Mouse (Mus musculus) spleen, adult 2 months (tissue): ENCODE data around the gene Prtn3. TPM values are rescaled to one million over a fixed set of nuclear protein-coding genes. Genes with fewer than 3 reads are reported as not detected.
"Not testable (repeated sequence)": the region's sequence is repeated elsewhere in the genome, so short reads cannot be mapped to it uniquely, and the experiment has no call there.

Source experiments
- DNase-seq, 2 experiments: peaks; one replicate each; pipeline versions ENCODE4 v3.0.0 to v3.0.0-alpha.2; 2012 to 2021; ENCODE audit warnings: low spot score in 2 of 2, low read depth in 1 of 2
- H3K27ac ChIP-seq: fragments of 200-500 bp; 2 replicates; pipeline ENCODE4 v1.5.1; 2012; ENCODE audit warnings: low read length, inconsistent platforms; ENCODE audit not compliant: insufficient read depth
- H3K27me3 ChIP-seq: fragments of 200-500 bp; 2 replicates; pipeline ENCODE4 v1.6.1; 2012; ENCODE audit warnings: mild to moderate bottlenecking, moderate library complexity, low read length, inconsistent platforms; ENCODE audit not compliant: control insufficient read depth, insufficient read depth
- H3K36me3 ChIP-seq: fragments of 200-500 bp; 2 replicates; pipeline ENCODE4 v1.6.1; 2012; ENCODE audit warnings: mild to moderate bottlenecking, low read length, inconsistent platforms; ENCODE audit not compliant: control insufficient read depth, insufficient read depth
- H3K4me1 ChIP-seq: fragments of 200-500 bp; 2 replicates; pipeline ENCODE4 v1.6.1; 2011; ENCODE audit warnings: inconsistent platforms; ENCODE audit not compliant: control insufficient read depth, insufficient read depth, insufficient read length
- H3K4me3 ChIP-seq: fragments of 200-500 bp; 2 replicates; pipeline ENCODE4 v1.5.1; 2011; ENCODE audit warnings: mild to moderate bottlenecking, inconsistent platforms; ENCODE audit not compliant: insufficient read depth, insufficient read length; ENCODE audit errors: extremely low read depth
- CTCF ChIP-seq: fragments of 200-500 bp; IDR thresholded peaks from 2 replicates; pipeline ENCODE4 v1.5.1; 2011; ENCODE audit warnings: mild to moderate bottlenecking, inconsistent platforms; ENCODE audit not compliant: insufficient read depth, insufficient read length, insufficient replicate concordance; ENCODE audit errors: extremely low read depth
- POLR2A ChIP-seq: fragments of 200-500 bp; IDR thresholded peaks from 2 replicates; pipeline ENCODE4 v1.6.1; 2011; ENCODE audit warnings: low read depth, low read length, inconsistent platforms
- WGBS: fragments of 180-500 bp; shearing (Covaris S2); methylation state at CpG from one replicate; pipeline ENCODE4 v1.1.7; 2018; 5-methylcytosine and 5-hydroxymethylcytosine counted together
- polyA plus RNA-seq: library from polyadenylated mRNA; depleted of rRNA; stranded (reverse); fragments of >200 nt; gene quantifications from 2 replicates; pipeline ENCODE4 v1.2.3, GENCODE M21; 2012

Gene Prtn3
- polyA plus RNA-seq, 1 experiment, result 25.6 TPM

GRCm38 (mm10) chr10:79877757-79878156, 3.5 kb downstream of the Prtn3 start:
- Histone ChIP-seq H3K4me3 (peak overlapping the region; percentile 27), H3K27me3 (peaks cover 10% of the 10 kb centered on the region), H3K4me1 (peaks cover 32% of the 10 kb centered on the region), H3K36me3 (no peaks in the 10 kb centered on the region), H3K27ac (no peak overlapping the region)
- WGBS, result 2% methylated on average over 12 of the region's 12 CpGs
- no peak for DNase-seq
- TF ChIP-seq POLR2A (no peak), CTCF (no peak)

GRCm38 (mm10) chr10:79879527-79879926, 5.3 kb downstream of the Prtn3 start:
- H3K4me1 ChIP-seq, result peaks cover 23% of the 10 kb centered on the region
- no peak overlapping the region for H3K4me3 ChIP-seq
- H3K36me3 ChIP-seq, result no peaks in the 10 kb centered on the region
- 17% methylated on average over 3 of the region's 3 CpGs for WGBS
- no peak for DNase-seq
- TF ChIP-seq POLR2A, result no peak
- TF ChIP-seq CTCF, result no peak
- no peak overlapping the region for H3K27ac ChIP-seq
- H3K27me3 ChIP-seq, result 0 out of 2 replicates have a peak, but pooled peaks cover 2% of the 10 kb centered on the region

GRCm38 (mm10) chr10:79880721-79881120, 6.4 kb downstream of the Prtn3 start:
- no peak for DNase-seq
- Histone ChIP-seq H3K4me1 (peaks cover 22% of the 10 kb centered on the region), H3K27ac (no peak overlapping the region), H3K4me3 (no peak overlapping the region), H3K36me3 (no peaks in the 10 kb centered on the region), H3K27me3 (0 out of 2 replicates have a peak, but pooled peaks cover 2% of the 10 kb centered on the region)
- 9% methylated on average over 9 of the region's 9 CpGs for WGBS
- TF ChIP-seq POLR2A (no peak), CTCF (no peak)

- no peak overlapping the region for H3K27ac ChIP-seq
- peaks cover 19% of the 10 kb centered on the region for H3K4me1 ChIP-seq
- H3K27me3 ChIP-seq, result 0 out of 2 replicates have a peak, but pooled peaks cover 2% of the 10 kb centered on the region
- TF ChIP-seq CTCF, result no peak
- TF ChIP-seq POLR2A, result no peak
- WGBS, result 6% methylated on average over 22 of the region's 22 CpGs
- H3K36me3 ChIP-seq, result no peaks in the 10 kb centered on the region
- H3K4me3 ChIP-seq, result 0 out of 2 replicates have a peak overlapping the region, but pooled peaks have one; percentile 4
- no peak for DNase-seq
Observed at GRCm38 (mm10) chr10:79881981-79882380, 7.7 kb downstream of the Prtn3 start.

GRCm38 (mm10) chr10:79883297-79884084, 9.2 kb downstream of the Prtn3 start:
- Histone ChIP-seq H3K27me3 (0 out of 2 replicates have a peak, but pooled peaks cover 2% of the 10 kb centered on the region), H3K36me3 (no peaks in the 10 kb centered on the region), H3K4me1 (peaks cover 10% of the 10 kb centered on the region), H3K4me3 (no peak overlapping the region), H3K27ac (no peak overlapping the region)
- peak; percentile 49 to 69 for DNase-seq
- 24% methylated on average over 22 of the region's 22 CpGs for WGBS
- TF ChIP-seq POLR2A (no peak), CTCF (peak; percentile 80; the same call in 1 of the 2 replicates)

GRCm38 (mm10) chr10:79884446-79884845, 10.2 kb downstream of the Prtn3 start:
- WGBS, result 18% methylated on average over 4 of the region's 4 CpGs
- TF ChIP-seq POLR2A (no peak), CTCF (no peak)
- peaks cover 10% of the 10 kb centered on the region for H3K4me1 ChIP-seq
- H3K27ac ChIP-seq, result no peak overlapping the region
- 0 out of 2 replicates have a peak, but pooled peaks cover 2% of the 10 kb centered on the region for H3K27me3 ChIP-seq
- no peak overlapping the region for H3K4me3 ChIP-seq
- DNase-seq, result no peak
- no peaks in the 10 kb centered on the region for H3K36me3 ChIP-seq

- peaks cover 10% of the 10 kb centered on the region for H3K4me1 ChIP-seq
- H3K36me3 ChIP-seq, H3K27ac ChIP-seq, H3K27me3 ChIP-seq, H3K4me3 ChIP-seq, DNase-seq: not testable (repeated sequence)
- 38% methylated on average over 3 of the region's 3 CpGs for WGBS
Observed at GRCm38 (mm10) chr10:79884938-79885337, 10.7 kb downstream of the Prtn3 start.
